Mouse (Mus musculus) hindbrain, postnatal 0 days (tissue): ENCODE results near the gene Spa17. TPM values are rescaled to one million over a fixed set of nuclear protein-coding genes. Genes with fewer than 3 reads are reported as not detected.
A peak's percentile ranks its signal among the peaks of the same experiment; 100 is the strongest.

Experiments
- ATAC-seq: fragments of 200-750 bp; cut with Nextera tagmentation; 2 replicates; pipeline ENCODE4 v1.8.0; 2017; ENCODE audit warnings: mild to moderate bottlenecking, moderate TSS enrichment, moderate library complexity
- DNase-seq: peaks from one replicate; pipeline ENCODE4 v3.0.0-alpha.2; 2015; ENCODE audit warnings: low spot score
- H3K27ac ChIP-seq: fragments of 300-500 bp; sonication (generic); 2 replicates; pipeline ENCODE4 v1.5.1; 2014; ENCODE audit warnings: mild to moderate bottlenecking
- H3K27me3 ChIP-seq: fragments of 300-500 bp; sonication (generic); 2 replicates; pipeline ENCODE4 v1.6.1; 2014; ENCODE audit warnings: low read length, mixed read lengths; ENCODE audit not compliant: insufficient read depth
- H3K36me3 ChIP-seq: fragments of 300-500 bp; sonication (generic); 2 replicates; pipeline ENCODE4 v1.6.1; 2014; ENCODE audit warnings: low read length, mixed read lengths; ENCODE audit not compliant: insufficient read depth
- H3K4me1 ChIP-seq: fragments of 300-500 bp; sonication (generic); 2 replicates; pipeline ENCODE4 v1.6.1; 2014; ENCODE audit warnings: antibody characterized with exemption, low read length, mixed read lengths; ENCODE audit not compliant: insufficient read depth
- H3K4me2 ChIP-seq: fragments of 300-500 bp; sonication (generic); 2 replicates; pipeline ENCODE4 v1.6.1; 2014; ENCODE audit warnings: low read depth, mild to moderate bottlenecking, low read length, moderate library complexity, mixed read lengths
- H3K4me3 ChIP-seq: fragments of 300-500 bp; sonication (generic); 2 replicates; pipeline ENCODE4 v1.5.1; 2014; ENCODE audit warnings: low read length
- H3K9ac ChIP-seq: fragments of 300-500 bp; sonication (generic); replicated peaks from 2 replicates; pipeline ENCODE4 v1.6.1; 2014; ENCODE audit warnings: mild to moderate bottlenecking, low read length, moderate library complexity, mixed read lengths
- H3K9me3 ChIP-seq: fragments of 300-500 bp; sonication (generic); 2 replicates; pipeline ENCODE4 v1.6.1; 2016; ENCODE audit warnings: low read length, mixed read lengths
- CTCF ChIP-seq: IDR thresholded peaks from 2 replicates; pipeline ENCODE4 v1.5.1; 2016; ENCODE audit warnings: antibody characterized with exemption, control low read depth, low read depth
- WGBS: fragments of 180-500 bp; shearing (Covaris S2); extraction: QIAGEN DNeasy Blood & Tissue Kit; methylation state at CpG from one replicate; pipeline ENCODE4 v1.1.7; 2014; 5-methylcytosine and 5-hydroxymethylcytosine counted together
- polyA plus RNA-seq: library from polyadenylated mRNA; unstranded; fragments of >200 nt; fragmentation: Nextera tagmentation; extraction: Ambion mirVana; gene quantifications from 2 replicates; pipeline ENCODE4 v1.2.1, GENCODE M21; 2015
- total RNA-seq: library from RNA; depleted of rRNA; stranded (reverse); fragments of >200 nt; gene quantifications from 2 replicates; pipeline ENCODE4 v1.2.3, GENCODE M21; 2014

Gene Spa17
- total and polyA plus RNA-seq, 2 experiments from 2014 or later, result 11.6 TPM; not detected in 1

GRCm38 (mm10) chr9:37653836-37654235, 40.3 kb upstream of the Spa17 start:
- DNase-seq, result no peak

GRCm38 (mm10) chr9:37650639-37651038, 37.1 kb upstream of the Spa17 start:
- Histone ChIP-seq H3K27me3 (no peaks in the 10 kb centered on the region), H3K27ac (no peak overlapping the region), H3K4me2 (no peak overlapping the region), H3K4me3 (no peak overlapping the region), H3K4me1 (no peaks in the 10 kb centered on the region), H3K9ac (no peak overlapping the region), H3K36me3 (peaks cover 56% of the 10 kb centered on the region), H3K9me3 (no peaks in the 10 kb centered on the region)
- WGBS, result 96% methylated on average over 5 of the region's 5 CpGs
- no peak for TF ChIP-seq CTCF
- DNase-seq (no peak), ATAC-seq (no peak)

More at GRCm38 (mm10) chr9:37653836-37654235, 40.3 kb upstream of the Spa17 start:
- Histone ChIP-seq H3K4me3 (no peak overlapping the region), H3K4me2 (no peak overlapping the region), H3K36me3 (peaks cover 45% of the 10 kb centered on the region), H3K27ac (no peak overlapping the region), H3K27me3 (no peaks in the 10 kb centered on the region), H3K9ac (no peak overlapping the region), H3K4me1 (peaks cover 10% of the 10 kb centered on the region), H3K9me3 (no peaks in the 10 kb centered on the region)
- no peak for ATAC-seq
- 93% methylated on average over 5 of the region's 5 CpGs for WGBS
- TF ChIP-seq CTCF, result no peak

GRCm38 (mm10) chr9:37646246-37646645, 32.7 kb upstream of the Spa17 start:
- ATAC-seq (no peak), DNase-seq (no peak)
- no peak overlapping the region for H3K4me2 ChIP-seq
- H3K9ac ChIP-seq, result no peak overlapping the region
- no peaks in the 10 kb centered on the region for H3K9me3 ChIP-seq
- no peak for TF ChIP-seq CTCF
- peaks cover 35% of the 10 kb centered on the region for H3K36me3 ChIP-seq
- no peaks in the 10 kb centered on the region for H3K4me1 ChIP-seq
- no peak overlapping the region for H3K27ac ChIP-seq
- no peak overlapping the region for H3K4me3 ChIP-seq
- no peaks in the 10 kb centered on the region for H3K27me3 ChIP-seq
- WGBS, result 89% methylated on average over 3 of the region's 3 CpGs

- no peak for ATAC-seq
Measured at GRCm38 (mm10) chr9:37638721-37639120, 25.2 kb upstream of the Spa17 start.

GRCm38 (mm10) chr9:37636800-37637542, 23.4 kb upstream of the Spa17 start:
- no peaks in the 10 kb centered on the region for H3K36me3 ChIP-seq
- H3K9me3 ChIP-seq, result no peaks in the 10 kb centered on the region
- H3K4me1 ChIP-seq, result no peaks in the 10 kb centered on the region
- 48% methylated on average over 6 of the region's 6 CpGs for WGBS
- H3K9ac ChIP-seq, result no peak overlapping the region
- no peak overlapping the region for H3K4me2 ChIP-seq
- ATAC-seq, result no peak
- no peak overlapping the region for H3K27ac ChIP-seq
- no peak overlapping the region for H3K4me3 ChIP-seq
- no peak for TF ChIP-seq CTCF
- no peaks in the 10 kb centered on the region for H3K27me3 ChIP-seq
- DNase-seq, result no peak

More at GRCm38 (mm10) chr9:37638721-37639120, 25.2 kb upstream of the Spa17 start:
- no peak overlapping the region for H3K27ac ChIP-seq
- H3K9me3 ChIP-seq, result no peaks in the 10 kb centered on the region
- H3K27me3 ChIP-seq, result no peaks in the 10 kb centered on the region
- no peaks in the 10 kb centered on the region for H3K36me3 ChIP-seq
- H3K9ac ChIP-seq, result no peak overlapping the region
- H3K4me1 ChIP-seq, result no peaks in the 10 kb centered on the region
- no peak overlapping the region for H3K4me3 ChIP-seq
- no peak for TF ChIP-seq CTCF
- 84% methylated on average over 3 of the region's 3 CpGs for WGBS
- DNase-seq, result no peak
- no peak overlapping the region for H3K4me2 ChIP-seq

- DNase-seq, result peak; percentile 67
- peak; percentile 84 for TF ChIP-seq CTCF
- Histone ChIP-seq H3K4me1 (no peaks in the 10 kb centered on the region), H3K27ac (no peak overlapping the region), H3K9me3 (no peaks in the 10 kb centered on the region), H3K4me3 (no peak overlapping the region), H3K4me2 (no peak overlapping the region), H3K9ac (no peak overlapping the region), H3K27me3 (no peaks in the 10 kb centered on the region), H3K36me3 (no peaks in the 10 kb centered on the region)
- WGBS, result 13% methylated on average over 7 of the region's 7 CpGs
- no peak for ATAC-seq
Measured at GRCm38 (mm10) chr9:37636335-37636734, 22.8 kb upstream of the Spa17 start.

- DNase-seq (no peak), ATAC-seq (no peak)
- no peak overlapping the region for H3K9ac ChIP-seq
- H3K27me3 ChIP-seq, result no peaks in the 10 kb centered on the region
- no peak overlapping the region for H3K4me3 ChIP-seq
- WGBS, result 96% methylated on average over 3 of the region's 3 CpGs
- H3K27ac ChIP-seq, result no peak overlapping the region
- H3K36me3 ChIP-seq, result no peaks in the 10 kb centered on the region
- no peak for TF ChIP-seq CTCF
- no peak overlapping the region for H3K4me2 ChIP-seq
- no peaks in the 10 kb centered on the region for H3K4me1 ChIP-seq
- H3K9me3 ChIP-seq, result no peaks in the 10 kb centered on the region
Measured at GRCm38 (mm10) chr9:37634269-37634668, 20.7 kb upstream of the Spa17 start.
